Mouse (Mus musculus): ENCODE results near the gene Pias1.

The Pias1 gene

GRCm38 (mm10) chr9:62987824-62988223 is at the start of gene Pias1:
TSS of gene Pias1 (minus strand) at chr9:62987924.
- in situ Hi-C loops (cut with MboI, MseI) = no loop called here

- in situ Hi-C loops (cut with MboI, MseI) = no loop called here
These were observed 47.7 kb upstream of the Pias1 start for GRCm38 (mm10) chr9:63035431-63035830.

GRCm38 (mm10) chr9:63031011-63031782 is 43.5 kb upstream of the Pias1 start:
- in situ Hi-C loops (cut with MboI, MseI) = no loop called here

- in situ Hi-C loops (cut with MboI, MseI) = no loop called here
These were observed 34.8 kb upstream of the Pias1 start for GRCm38 (mm10) chr9:63022486-63022885.

- in situ Hi-C loops (cut with MboI, MseI) = no loop called here
These were observed 19.6 kb upstream of the Pias1 start for GRCm38 (mm10) chr9:63007371-63007770.

- in situ Hi-C loops (cut with MboI, MseI) = no loop called here
These were observed 18.5 kb upstream of the Pias1 start for GRCm38 (mm10) chr9:63006081-63006820.

GRCm38 (mm10) chr9:62998561-62998960 is 10.8 kb upstream of the Pias1 start:
- in situ Hi-C loops (cut with MboI, MseI) = no loop called here

- in situ Hi-C loops (cut with MboI, MseI) = no loop called here
These were observed 9.9 kb upstream of the Pias1 start for GRCm38 (mm10) chr9:62997626-62998025.

- in situ Hi-C loops (cut with MboI, MseI) = no loop called here
These were observed 7.5 kb upstream of the Pias1 start for GRCm38 (mm10) chr9:62995186-62995585.

GRCm38 (mm10) chr9:62990134-62990533 is 2.4 kb upstream of the Pias1 start:
- in situ Hi-C loops (cut with MboI, MseI) = loop anchor here in 1 of 2 experiments (5.0 kb wide), 1 partner anchor 52 kb away; no protein-coding TSS in a partner anchor

- in situ Hi-C loops (cut with MboI, MseI) = no loop called here
These were observed 6.9 kb downstream of the Pias1 start for GRCm38 (mm10) chr9:62980777-62981202.

- in situ Hi-C loops (cut with MboI, MseI) = no loop called here
These were observed 7.5 kb downstream of the Pias1 start for GRCm38 (mm10) chr9:62980162-62980776.

- in situ Hi-C loops (cut with MboI, MseI) = no loop called here
These were observed 8.1 kb downstream of the Pias1 start for GRCm38 (mm10) chr9:62979461-62980161.

- in situ Hi-C loops (cut with MboI, MseI) = no loop called here
These were observed 10.6 kb downstream of the Pias1 start for GRCm38 (mm10) chr9:62977152-62977551.

GRCm38 (mm10) chr9:62975830-62976229 is 11.9 kb downstream of the Pias1 start:
- in situ Hi-C loops (cut with MboI, MseI) = no loop called here

- in situ Hi-C loops (cut with MboI, MseI) = no loop called here
These were observed 13.3 kb downstream of the Pias1 start for GRCm38 (mm10) chr9:62974439-62974838.

GRCm38 (mm10) chr9:62972073-62972745 is 15.5 kb downstream of the Pias1 start:
- in situ Hi-C loops (cut with MboI, MseI) = no loop called here

GRCm38 (mm10) chr9:62970345-62970744 is 17.4 kb downstream of the Pias1 start:
- in situ Hi-C loops (cut with MboI, MseI) = no loop called here

GRCm38 (mm10) chr9:62966018-62966417 is 21.7 kb downstream of the Pias1 start:
- in situ Hi-C loops (cut with MboI, MseI) = no loop called here

- in situ Hi-C loops (cut with MboI, MseI) = loop anchor here in 1 of 2 experiments (5.0 kb wide), 1 partner anchor 100 kb away; no protein-coding TSS in a partner anchor
These were observed 35.0 kb downstream of the Pias1 start for GRCm38 (mm10) chr9:62952713-62953112.

GRCm38 (mm10) chr9:62945346-62945745 is 42.4 kb downstream of the Pias1 start:
- in situ Hi-C loops (cut with MboI, MseI) = no loop called here

Measured in T-helper 17 cell (primary cell).